Mouse (Mus musculus) hindbrain, embryonic 12.5 days (tissue): Measurements from ENCODE around the gene Rassf1. TPM values are rescaled to one million over a fixed set of nuclear protein-coding genes. Genes with fewer than 3 reads are reported as not detected.
"Not testable (repeated sequence)": the region's sequence is repeated elsewhere in the genome, so short reads cannot be mapped to it uniquely, and the experiment has no call there.

Experiments used
- ATAC-seq: fragments of 200-750 bp; cut with Nextera tagmentation; 2 replicates; pipeline ENCODE4 v1.8.0; 2017; ENCODE audit warnings: moderate TSS enrichment; ENCODE audit not compliant: low FRiP score
- H3K27ac ChIP-seq: fragments of 300-500 bp; sonication (generic); 2 replicates; pipeline ENCODE4 v1.5.1; 2016; ENCODE audit warnings: mild to moderate bottlenecking
- H3K27me3 ChIP-seq: fragments of 300-500 bp; sonication (generic); 2 replicates; pipeline ENCODE4 v1.6.1; 2016; ENCODE audit warnings: mild to moderate bottlenecking
- H3K36me3 ChIP-seq: fragments of 300-500 bp; sonication (generic); 2 replicates; pipeline ENCODE4 v1.6.1; 2016; ENCODE audit warnings: mild to moderate bottlenecking
- H3K4me1 ChIP-seq: fragments of 300-500 bp; sonication (generic); 2 replicates; pipeline ENCODE4 v1.6.1; 2016
- H3K4me2 ChIP-seq: fragments of 300-500 bp; sonication (generic); replicated peaks from 2 replicates; pipeline ENCODE4 v1.6.1; 2016; ENCODE audit warnings: mild to moderate bottlenecking
- H3K4me3 ChIP-seq: fragments of 300-500 bp; sonication (generic); 2 replicates; pipeline ENCODE4 v1.5.1; 2016; ENCODE audit warnings: mild to moderate bottlenecking
- H3K9ac ChIP-seq: fragments of 300-500 bp; sonication (generic); 2 replicates; pipeline ENCODE4 v1.6.1; 2016; ENCODE audit warnings: mild to moderate bottlenecking, moderate library complexity
- H3K9me3 ChIP-seq: fragments of 300-500 bp; sonication (generic); replicated peaks from 2 replicates; pipeline ENCODE4 v1.6.1; 2016; ENCODE audit warnings: mild to moderate bottlenecking
- WGBS: fragments of 180-500 bp; shearing (Covaris S2); methylation state at CpG from one replicate; pipeline ENCODE4 v1.1.7; 2016; 5-methylcytosine and 5-hydroxymethylcytosine counted together
- polyA plus RNA-seq: library from polyadenylated mRNA; unstranded; fragments of >200 nt; fragmentation: Nextera tagmentation; extraction: Ambion mirVana; gene quantifications from 2 replicates; pipeline ENCODE4 v1.2.1, GENCODE M21; 2016

Rassf1 gene
- polyA plus RNA-seq, 1 experiment from 2014 or later = 39.9 TPM

- 3% methylated on average over 8 of the region's 8 CpGs for WGBS
- Histone ChIP-seq H3K27me3 (peaks cover 48% of the 10 kb centered on the region), H3K36me3 (no peaks in the 10 kb centered on the region), H3K27ac (no peak overlapping the region), H3K4me3 (peak overlapping the region; percentile 34), H3K9me3 (no peaks in the 10 kb centered on the region), H3K4me1 (peaks cover 48% of the 10 kb centered on the region), H3K9ac (peak overlapping the region; percentile 51), H3K4me2 (peak overlapping the region; percentile 62)
- no peak for ATAC-seq
Observed at GRCm38 (mm10) chr9:107551890-107552355, 568 bp downstream of the Rassf1 start.

- no peak overlapping the region for H3K27ac ChIP-seq
- WGBS = 80% methylated on average over 5 of the region's 5 CpGs
- no peak for ATAC-seq
- 0 out of 2 replicates have a peak overlapping the region, but pooled peaks have one; percentile 62 for H3K4me2 ChIP-seq
- H3K4me1 ChIP-seq = peaks cover 39% of the 10 kb centered on the region
- no peaks in the 10 kb centered on the region for H3K9me3 ChIP-seq
- H3K4me3 ChIP-seq = no peak overlapping the region; the same call in 1 of the 2 replicates
- H3K9ac ChIP-seq = no peak overlapping the region
- H3K36me3 ChIP-seq = peaks cover 9% of the 10 kb centered on the region
- H3K27me3 ChIP-seq = peaks cover 48% of the 10 kb centered on the region
Observed at GRCm38 (mm10) chr9:107552690-107553393, 1.5 kb downstream of the Rassf1 start.

- H3K9me3 ChIP-seq = no peaks in the 10 kb centered on the region
- peak overlapping the region; percentile 93 for H3K4me2 ChIP-seq
- peaks cover 43% of the 10 kb centered on the region for H3K27me3 ChIP-seq
- H3K9ac ChIP-seq = peak overlapping the region; percentile 65
- peak overlapping the region; percentile 66 for H3K4me3 ChIP-seq
- H3K36me3 ChIP-seq = peaks cover 18% of the 10 kb centered on the region
- ATAC-seq = peak; percentile 80
- 7% methylated on average over 37 of the region's 37 CpGs for WGBS
- H3K4me1 ChIP-seq = peaks cover 39% of the 10 kb centered on the region
- H3K27ac ChIP-seq = peak overlapping the region; percentile 82
Observed at GRCm38 (mm10) chr9:107553541-107554318, 2.4 kb downstream of the Rassf1 start.

DNA sequence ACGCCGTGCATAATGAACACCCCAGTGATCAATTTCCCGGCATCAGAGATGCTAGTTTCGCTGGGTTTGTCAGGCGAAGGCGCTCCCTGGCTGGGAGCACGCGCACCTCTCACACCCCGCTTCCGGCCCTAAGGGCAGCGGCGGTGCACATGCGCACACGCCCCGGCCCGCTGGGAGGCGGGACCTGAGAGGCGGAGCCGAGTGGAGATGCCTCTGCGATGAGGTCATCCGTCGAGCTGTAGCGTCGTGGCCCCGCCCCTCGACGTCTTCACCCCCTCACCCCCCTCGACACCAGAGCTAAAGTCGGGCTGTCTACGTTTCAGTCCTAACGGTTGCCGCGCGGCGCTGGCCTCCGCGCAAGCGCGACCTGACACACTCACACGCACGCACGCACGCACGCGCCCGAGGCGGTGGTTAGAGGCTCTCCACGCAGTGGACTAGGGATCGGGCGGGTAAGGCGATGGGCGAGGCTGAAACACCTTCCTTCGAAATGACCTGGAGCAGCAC, 3.0 kb downstream of the Rassf1 start:
- WGBS = under 1% methylated on average over 53 of the region's 53 CpGs
- peaks cover 37% of the 10 kb centered on the region for H3K27me3 ChIP-seq
- H3K27ac ChIP-seq = peak overlapping the region; percentile 82
- H3K4me1 ChIP-seq = peaks cover 39% of the 10 kb centered on the region
- peak overlapping the region; percentile 82 for H3K9ac ChIP-seq
- H3K36me3 ChIP-seq = peaks cover 24% of the 10 kb centered on the region
- peak overlapping the region; percentile 93 for H3K4me2 ChIP-seq
- no peaks in the 10 kb centered on the region for H3K9me3 ChIP-seq
- ATAC-seq = peak; percentile 94
- H3K4me3 ChIP-seq = peak overlapping the region; percentile 66

- peak overlapping the region; percentile 82 for H3K27ac ChIP-seq
- H3K4me2 ChIP-seq = peak overlapping the region; percentile 93
- WGBS = under 1% methylated on average over 23 of the region's 23 CpGs
- H3K36me3 ChIP-seq = peaks cover 31% of the 10 kb centered on the region
- H3K4me1 ChIP-seq = peaks cover 39% of the 10 kb centered on the region
- no peaks in the 10 kb centered on the region for H3K9me3 ChIP-seq
- peak overlapping the region; percentile 82 for H3K9ac ChIP-seq
- peak overlapping the region; percentile 66 for H3K4me3 ChIP-seq
- ATAC-seq = peak; percentile 35
- H3K27me3 ChIP-seq = peaks cover 31% of the 10 kb centered on the region
Observed at GRCm38 (mm10) chr9:107555031-107555457, 3.7 kb downstream of the Rassf1 start.

- 47% methylated on average over 2 of the region's 2 CpGs for WGBS
- Histone ChIP-seq H3K9ac (peak overlapping the region; percentile 82), H3K9me3 (no peaks in the 10 kb centered on the region), H3K27ac (no peak overlapping the region), H3K4me2 (peak overlapping the region; percentile 93), H3K27me3 (peaks cover 24% of the 10 kb centered on the region), H3K4me3 (peak overlapping the region; percentile 66), H3K36me3 (peaks cover 38% of the 10 kb centered on the region), H3K4me1 (peaks cover 38% of the 10 kb centered on the region)
- no peak for ATAC-seq
Observed at GRCm38 (mm10) chr9:107555701-107556100, 4.3 kb downstream of the Rassf1 start.

GRCm38 (mm10) chr9:107556346-107556745, 5.0 kb downstream of the Rassf1 start:
- H3K4me3 ChIP-seq = peak overlapping the region; percentile 66; the same call in 1 of the 2 replicates
- H3K4me1 ChIP-seq = peaks cover 32% of the 10 kb centered on the region
- H3K27ac ChIP-seq = no peak overlapping the region
- no peak for ATAC-seq
- H3K36me3 ChIP-seq = peaks cover 44% of the 10 kb centered on the region
- no peak overlapping the region for H3K9ac ChIP-seq
- H3K4me2 ChIP-seq = peak overlapping the region; percentile 93
- no peaks in the 10 kb centered on the region for H3K9me3 ChIP-seq
- WGBS = 78% methylated on average over 3 of the region's 3 CpGs
- H3K27me3 ChIP-seq = peaks cover 18% of the 10 kb centered on the region

GRCm38 (mm10) chr9:107563029-107563581, 11.8 kb downstream of the Rassf1 start, which contains the start of gene Tusc2:
Gene Tusc2, plus strand, starts transcription at chr9:107563255.
- Histone ChIP-seq H3K36me3 (peaks cover 56% of the 10 kb centered on the region), H3K27me3 (no peaks in the 10 kb centered on the region), H3K4me2 (peak within 1 kb of the TSS; percentile 84), H3K4me1 (peaks cover 26% of the 10 kb centered on the region), H3K9me3 (no peaks in the 10 kb centered on the region), H3K27ac (peak within 1 kb of the TSS; percentile 60), H3K9ac (peak within 1 kb of the TSS; percentile 87), H3K4me3 (peak within 1 kb of the TSS; percentile 84)
- ATAC-seq = peak; percentile 93
- WGBS = 1% methylated on average over 43 of the region's 46 CpGs

- H3K9me3 ChIP-seq, H3K27ac ChIP-seq, H3K27me3 ChIP-seq, ATAC-seq, H3K9ac ChIP-seq, H3K4me3 ChIP-seq: not testable (repeated sequence)
- Histone ChIP-seq H3K4me2 (0 out of 2 replicates have a peak overlapping the region, but pooled peaks have one; percentile 0), H3K4me1 (peaks cover 36% of the 10 kb centered on the region), H3K36me3 (peaks cover 34% of the 10 kb centered on the region)
- WGBS = 54% methylated on average over 5 of the region's 5 CpGs
Observed at GRCm38 (mm10) chr9:107565556-107565955, 14.2 kb downstream of the Rassf1 start.

- Histone ChIP-seq H3K9ac (no peak overlapping the region), H3K9me3 (no peaks in the 10 kb centered on the region), H3K4me1 (peaks cover 42% of the 10 kb centered on the region), H3K4me2 (no peak overlapping the region), H3K27me3 (no peaks in the 10 kb centered on the region), H3K36me3 (peaks cover 34% of the 10 kb centered on the region), H3K27ac (no peak overlapping the region), H3K4me3 (no peak overlapping the region)
- WGBS = 62% methylated on average over 15 of the region's 15 CpGs
- no peak for ATAC-seq
Observed at GRCm38 (mm10) chr9:107566041-107566709, 14.8 kb downstream of the Rassf1 start.

DNA sequence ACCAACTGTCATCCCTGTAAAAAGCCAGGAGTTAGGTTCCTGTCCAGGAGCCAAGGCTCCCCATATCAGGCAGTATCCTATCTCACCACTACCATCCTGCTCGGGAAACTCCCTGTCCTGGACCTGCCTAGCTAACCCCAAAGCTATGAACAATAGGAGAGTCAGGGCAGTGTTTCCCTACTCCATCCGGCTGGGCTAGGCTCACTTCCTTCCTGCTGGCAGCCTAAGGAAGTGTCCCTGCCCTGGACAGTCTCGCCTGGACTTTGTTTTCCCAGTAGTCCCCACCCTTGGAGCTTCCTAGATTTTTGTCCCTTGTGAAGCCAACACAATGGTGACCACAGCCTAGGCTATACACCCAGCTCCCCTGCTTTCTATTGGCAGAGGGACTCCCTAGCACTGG, 15.5 kb downstream of the Rassf1 start:
- Histone ChIP-seq H3K27me3 (no peaks in the 10 kb centered on the region), H3K4me1 (peaks cover 49% of the 10 kb centered on the region), H3K4me2 (no peak overlapping the region), H3K9me3 (no peaks in the 10 kb centered on the region), H3K9ac (no peak overlapping the region), H3K27ac (no peak overlapping the region), H3K4me3 (no peak overlapping the region), H3K36me3 (peaks cover 34% of the 10 kb centered on the region)
- 77% methylated on average over 3 of the region's 3 CpGs for WGBS
- no peak for ATAC-seq
